Mouse (Mus musculus): ENCODE measurements at regions not wholly inside any gene's neighbourhood (a gene's known extent, or its start where the extent isn't known, plus 50 kb on each side); places are given as distances from the start of the nearest gene placed in this dataset.

DNA sequence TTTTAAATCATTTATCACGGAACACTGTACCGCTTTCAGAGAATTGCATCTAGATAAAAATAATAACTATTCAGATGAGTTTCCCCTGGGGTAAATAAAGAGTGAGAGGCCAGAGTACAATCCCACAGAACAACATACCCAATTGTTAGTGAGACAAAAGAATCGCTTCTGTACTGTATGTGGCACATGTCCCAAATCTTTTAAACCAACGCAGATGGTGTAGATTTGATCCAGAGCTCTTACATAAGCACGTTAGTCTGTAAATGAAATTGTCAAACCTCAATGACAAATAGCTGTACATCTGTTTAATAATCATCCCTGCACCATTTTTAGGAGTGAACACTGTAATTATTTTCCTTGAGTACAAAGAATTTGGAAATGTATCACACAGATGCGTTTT lies 322.0 kb downstream of the Lipi start:
- no peak for TF ChIP-seq CTCF (IDR thresholded peaks at IDR 0.05; ENCODE audit: borderline replicate concordance, insufficient read depth, low read depth, low read length)
- TF ChIP-seq POLR2A (IDR thresholded peaks at IDR 0.05; ENCODE audit: borderline replicate concordance, insufficient read depth, low read length) = no peak
